Mouse (Mus musculus) frontal cortex, adult 2 months (tissue): ENCODE results near the gene Marveld2. TPM values are rescaled to one million over a fixed set of nuclear protein-coding genes. Genes with fewer than 3 reads are reported as not detected.

Experiments
- polyA plus RNA-seq: library from polyadenylated mRNA; depleted of rRNA; stranded (reverse); fragments of >200 nt; gene quantifications from 2 replicates; pipeline ENCODE4 v1.2.3, GENCODE M21; 2012; rRNA removed

Gene Marveld2
- polyA plus RNA-seq, 1 experiment, result 1.3 TPM

Other genes with a start within 250 kb of the Marveld2 start
- 0.22 and 0.40 TPM in 2 replicates for gene Naip1, start 164.1 kb downstream of the Marveld2 start, polyA plus RNA-seq
- 53.2 and 64.2 TPM in 2 replicates for gene Gtf2h2, start 124.4 kb downstream of the Marveld2 start, polyA plus RNA-seq
- 7.7 and 8.3 TPM in 2 replicates for gene Ocln, start 64.3 kb downstream of the Marveld2 start, polyA plus RNA-seq
- 139 and 148 TPM in 2 replicates for gene Ak6, start 34.0 kb upstream of the Marveld2 start, polyA plus RNA-seq
- 14.2 and 14.5 TPM in 2 replicates for gene Rad17, start 34.1 kb upstream of the Marveld2 start, polyA plus RNA-seq
- 19.4 and 21.2 TPM in 2 replicates for gene Taf9, start 34.6 kb upstream of the Marveld2 start, polyA plus RNA-seq
- gene Ccdc125, start 52.7 kb upstream of the Marveld2 start, polyA plus RNA-seq, result 0.67 and 0.84 TPM in 2 replicates
- 18.6 and 22.2 TPM in 2 replicates for gene Cdk7, start 114.0 kb upstream of the Marveld2 start, polyA plus RNA-seq
- gene Mrps36, start 127.7 kb upstream of the Marveld2 start, polyA plus RNA-seq, result 79.5 and 83.3 TPM in 2 replicates
- 1.7 TPM in 2 replicates for gene Cenph, start 158.9 kb upstream of the Marveld2 start, polyA plus RNA-seq
- gene Ccnb1, start 169.6 kb upstream of the Marveld2 start, polyA plus RNA-seq, result 1.5 and 1.6 TPM in 2 replicates
- 42.0 and 43.4 TPM in 2 replicates for gene Slc30a5, start 216.5 kb upstream of the Marveld2 start, polyA plus RNA-seq